In the genomic region with DNA sequence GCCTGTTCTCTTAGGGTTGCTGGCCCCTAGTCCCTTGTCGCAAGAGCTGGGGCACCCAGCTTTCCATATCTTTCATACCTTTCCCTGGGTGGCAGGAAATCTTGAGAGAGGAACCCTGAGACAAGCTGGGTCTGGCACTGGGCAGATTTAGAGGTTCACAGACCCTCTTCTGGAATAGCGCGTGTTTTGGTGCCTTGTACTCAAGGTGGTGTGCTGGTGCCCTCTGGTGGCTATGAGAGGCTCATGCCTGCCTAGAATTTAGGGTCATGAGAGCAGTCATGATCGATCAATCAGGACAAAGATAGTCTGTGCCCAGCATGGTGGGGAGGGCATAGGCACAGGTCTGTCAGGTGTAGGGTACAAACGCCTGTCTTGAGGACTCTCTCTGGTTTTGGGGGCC, we compare ENCODE assay signal across 8 mouse cellular contexts. TPM values are rescaled to one million over a fixed set of nuclear protein-coding genes. Genes with fewer than 3 reads are reported as not detected.
A peak's percentile ranks its signal among the peaks of the same experiment; 100 is the strongest.
DNase-seq lines count a peak whose midpoint lies in the region; ATAC-seq lines count a peak whose summit lies in the region.

No protein-coding gene starts in this region.

- peaks cover 20% of the 10 kb centered on the region for H3K4me1 ChIP-seq in limb, embryonic 12.5 days (replicated peaks)

- H3K36me3 ChIP-seq in limb, embryonic 12.5 days = no peaks in the 10 kb centered on the region; the same call in 1 of the 2 replicates

- H3K9ac ChIP-seq in limb, embryonic 12.5 days (replicated peaks) = 0 out of 2 replicates have a peak overlapping the region, but pooled peaks have one; percentile 34

- H3K27ac ChIP-seq in limb, embryonic 12.5 days = no peak overlapping the region

- DNase-seq in B cell, adult 2 months = peak; percentile 69
- DNase-seq in Muller cell, postnatal 12 days (ENCODE audit: inconsistent ontology term) = peak; percentile 50
- peak; percentile 88 to 91 for DNase-seq in cerebellum, postnatal 10 days
- peak; percentile 57 for DNase-seq in kidney, adult 9 months
- DNase-seq in natural killer cell, adult 2 months (ENCODE audit: low spot score in 2 of 2) = peak; percentile 17 to 45
- peak; percentile 50 for DNase-seq in thymus, postnatal 14 days

- ATAC-seq in frontal cortex, adult (ENCODE audit: low TSS enrichment) = peak; percentile 69; the same call in 1 of the 2 replicates
- no peak for ATAC-seq in limb, embryonic 12.5 days (ENCODE audit: insufficient number of reproducible peaks, insufficient read depth, low FRiP score, low TSS enrichment, low read depth)

- no peaks in the 10 kb centered on the region for H3K27me3 ChIP-seq in limb, embryonic 12.5 days

- H3K4me3 ChIP-seq in limb, embryonic 12.5 days (replicated peaks) = no peak overlapping the region

- 12% methylated on average over 5 of the region's 5 CpGs for WGBS in limb, embryonic 12.5 days

- H3K4me2 ChIP-seq in limb, embryonic 12.5 days = no peak overlapping the region

- no peaks in the 10 kb centered on the region for H3K9me3 ChIP-seq in limb, embryonic 12.5 days

RNA-seq across cellular contexts. Expression of a gene that starts 36.7 kb away (rescaled TPM):
- polyA plus RNA-seq in limb, embryonic 12.5 days (2016; fragmentation: Nextera tagmentation; extraction: Ambion mirVana) = 58.4 and 59.0 TPM in 2 replicates

RNA-seq across cellular contexts. Expression of a gene that starts 46.8 kb away (rescaled TPM):
- 111 and 115 TPM in 2 replicates for polyA plus RNA-seq in limb, embryonic 12.5 days (2016; fragmentation: Nextera tagmentation; extraction: Ambion mirVana)

Comparison
In these comparisons a context has a peak if more than half of its experiments do, and no peak if none do; other contexts are left out.
1. DNase-seq: peak in every context shown above with its lines; median percentile 90 in cerebellum, postnatal 10 days; 69 in B cell, adult 2 months; 57 in kidney, adult 9 months; 50 in Muller cell, postnatal 12 days; 50 in thymus, postnatal 14 days; 31 in natural killer cell, adult 2 months.